Mouse (Mus musculus) stomach, postnatal 0 days (tissue): Measurements from ENCODE around the gene Il17d. TPM values are rescaled to one million over a fixed set of nuclear protein-coding genes. Genes with fewer than 3 reads are reported as not detected.

ENCODE experiments used
- ATAC-seq: fragments of 200-750 bp; cut with Nextera tagmentation; 2 replicates; pipeline ENCODE4 v1.8.0; 2017; ENCODE audit not compliant: low FRiP score, low TSS enrichment
- DNase-seq: peaks from one replicate; pipeline ENCODE4 v3.0.0-alpha.2; 2016; ENCODE audit warnings: low spot score
- H3K27ac ChIP-seq: fragments of 300-500 bp; sonication (generic); replicated peaks from 2 replicates; pipeline ENCODE4 v1.5.1; 2014; ENCODE audit warnings: mild to moderate bottlenecking, control low read depth
- H3K27me3 ChIP-seq: fragments of 300-500 bp; sonication (generic); 2 replicates; pipeline ENCODE4 v1.6.1; 2014; ENCODE audit warnings: low read length; ENCODE audit not compliant: control insufficient read depth, insufficient read depth
- H3K36me3 ChIP-seq: fragments of 300-500 bp; sonication (generic); 2 replicates; pipeline ENCODE4 v1.6.1; 2014; ENCODE audit warnings: low read length, mixed read lengths; ENCODE audit not compliant: control insufficient read depth, insufficient read depth
- H3K4me1 ChIP-seq: fragments of 300-500 bp; sonication (generic); replicated peaks from 2 replicates; pipeline ENCODE4 v1.6.1; 2014; ENCODE audit warnings: antibody characterized with exemption; ENCODE audit not compliant: control insufficient read depth, insufficient read depth
- H3K4me2 ChIP-seq: fragments of 300-500 bp; sonication (generic); replicated peaks from 2 replicates; pipeline ENCODE4 v1.6.1; 2014; ENCODE audit warnings: low read depth, mild to moderate bottlenecking, control low read depth, moderate library complexity
- H3K4me3 ChIP-seq: fragments of 300-500 bp; sonication (generic); 2 replicates; pipeline ENCODE4 v1.5.1; 2014; ENCODE audit warnings: low read depth, low read length, control low read depth
- H3K9ac ChIP-seq: fragments of 300-500 bp; sonication (generic); 2 replicates; pipeline ENCODE4 v1.6.1; 2014; ENCODE audit warnings: mild to moderate bottlenecking, low read length, control low read depth, mixed read lengths
- H3K9me3 ChIP-seq: fragments of 300-500 bp; sonication (generic); 2 replicates; pipeline ENCODE4 v1.6.1; 2016; ENCODE audit warnings: low read length; ENCODE audit not compliant: control insufficient read depth
- CTCF ChIP-seq: IDR thresholded peaks from 2 replicates; pipeline ENCODE4 v1.5.1; 2016; ENCODE audit warnings: antibody characterized with exemption, low read depth, mild to moderate bottlenecking, moderate library complexity
- EP300 ChIP-seq: optimal IDR thresholded peaks from 2 replicates; pipeline ENCODE3; 2016; ENCODE audit warnings: antibody characterized with exemption
- WGBS: fragments of 180-500 bp; shearing (Covaris S2); extraction: QIAGEN DNeasy Blood & Tissue Kit; methylation state at CpG from one replicate; pipeline ENCODE4 v1.1.7; 2014; 5-methylcytosine and 5-hydroxymethylcytosine counted together
- polyA plus RNA-seq: library from polyadenylated mRNA; unstranded; fragments of >200 nt; fragmentation: Nextera tagmentation; extraction: Ambion mirVana; gene quantifications from 2 replicates; pipeline ENCODE4 v1.2.1, GENCODE M21; 2015

Gene Il17d
- polyA plus RNA-seq, 1 experiment from 2014 or later = 10.6 TPM

DNA sequence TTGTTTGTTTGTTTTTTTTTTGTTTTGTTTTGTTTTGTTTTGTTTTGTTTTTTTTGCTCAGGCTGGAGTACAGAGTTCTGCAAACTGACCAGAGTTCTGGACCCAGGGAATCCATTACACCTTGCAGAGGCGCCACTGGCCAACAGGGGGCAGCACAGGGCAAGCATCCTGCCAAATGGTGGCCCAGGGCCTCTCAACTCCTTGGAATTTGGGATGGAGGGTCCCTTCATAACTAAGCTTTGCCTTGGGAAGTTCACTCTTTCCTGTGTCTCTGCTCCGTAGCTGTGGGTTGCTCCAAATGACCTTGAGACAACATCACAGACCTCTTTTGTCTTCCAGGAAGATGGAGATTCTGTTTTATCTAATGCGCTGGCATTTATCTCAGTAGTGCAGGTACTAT lies 8.6 kb downstream of the Il17d start:
- DNase-seq = peak; percentile 59
- WGBS = 52% methylated on average over 3 of the region's 3 CpGs

DNA sequence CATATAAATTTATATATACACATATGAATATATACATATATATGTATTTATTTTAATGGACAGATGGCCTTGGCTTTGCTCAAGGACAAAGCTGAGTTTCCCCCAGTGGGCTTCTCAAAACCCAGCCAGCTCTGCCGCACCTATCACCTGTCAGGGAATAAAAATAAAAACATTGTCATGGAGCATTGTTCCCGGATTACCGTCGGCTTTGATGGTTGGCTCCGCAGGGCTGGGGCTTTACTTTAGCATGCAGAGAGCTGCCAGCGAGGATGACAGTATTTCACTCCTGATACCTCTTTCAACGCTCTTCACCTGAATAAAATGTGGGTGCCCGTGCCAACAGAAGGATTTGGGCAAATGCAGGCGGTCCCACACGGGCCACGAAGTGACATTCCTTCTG lies 9.3 kb downstream of the Il17d start:
- Histone ChIP-seq H3K27ac (peak overlapping the region; percentile 88), H3K4me1 (peaks cover 8% of the 10 kb centered on the region), H3K9ac (no peak overlapping the region), H3K4me2 (no peak overlapping the region), H3K9me3 (no peaks in the 10 kb centered on the region), H3K27me3 (no peaks in the 10 kb centered on the region), H3K36me3 (no peaks in the 10 kb centered on the region), H3K4me3 (no peak overlapping the region)
- 36% methylated on average over 11 of the region's 11 CpGs for WGBS
- no peak for TF ChIP-seq EP300
- no peak for TF ChIP-seq CTCF
- DNase-seq = no peak
- no peak for ATAC-seq

More for the DNA sequence above, 8.6 kb downstream of the Il17d start:
- ATAC-seq = no peak
- Histone ChIP-seq H3K4me3 (no peak overlapping the region), H3K27me3 (no peaks in the 10 kb centered on the region), H3K27ac (no peak overlapping the region), H3K9me3 (no peaks in the 10 kb centered on the region), H3K4me2 (no peak overlapping the region), H3K36me3 (no peaks in the 10 kb centered on the region), H3K4me1 (peaks cover 8% of the 10 kb centered on the region), H3K9ac (no peak overlapping the region)
- TF ChIP-seq CTCF = peak; percentile 88
- no peak for TF ChIP-seq EP300

- Histone ChIP-seq H3K4me2 (no peak overlapping the region), H3K27ac (peak overlapping the region; percentile 88), H3K9ac (no peak overlapping the region), H3K27me3 (no peaks in the 10 kb centered on the region), H3K4me3 (no peak overlapping the region), H3K9me3 (no peaks in the 10 kb centered on the region), H3K36me3 (no peaks in the 10 kb centered on the region), H3K4me1 (peaks cover 8% of the 10 kb centered on the region)
- 27% methylated on average over 5 of the region's 5 CpGs for WGBS
- ATAC-seq (no peak), DNase-seq (no peak)
- TF ChIP-seq CTCF (no peak), EP300 (no peak)
Measured at GRCm38 (mm10) chr14:57534346-57534745, 9.8 kb downstream of the Il17d start.

GRCm38 (mm10) chr14:57534961-57535360 lies 10.4 kb downstream of the Il17d start:
- Histone ChIP-seq H3K27me3 (no peaks in the 10 kb centered on the region), H3K4me2 (peak overlapping the region; percentile 27), H3K9me3 (no peaks in the 10 kb centered on the region), H3K36me3 (no peaks in the 10 kb centered on the region), H3K4me1 (peaks cover 8% of the 10 kb centered on the region), H3K4me3 (no peak overlapping the region), H3K9ac (peak overlapping the region; percentile 53; the same call in 1 of the 2 replicates), H3K27ac (peak overlapping the region; percentile 88)
- 27% methylated on average over 8 of the region's 8 CpGs for WGBS
- TF ChIP-seq EP300 (no peak), CTCF (peak; percentile 17; the same call in 1 of the 2 replicates)
- ATAC-seq = peak; percentile 53; the same call in 1 of the 2 replicates
- DNase-seq = no peak

DNA sequence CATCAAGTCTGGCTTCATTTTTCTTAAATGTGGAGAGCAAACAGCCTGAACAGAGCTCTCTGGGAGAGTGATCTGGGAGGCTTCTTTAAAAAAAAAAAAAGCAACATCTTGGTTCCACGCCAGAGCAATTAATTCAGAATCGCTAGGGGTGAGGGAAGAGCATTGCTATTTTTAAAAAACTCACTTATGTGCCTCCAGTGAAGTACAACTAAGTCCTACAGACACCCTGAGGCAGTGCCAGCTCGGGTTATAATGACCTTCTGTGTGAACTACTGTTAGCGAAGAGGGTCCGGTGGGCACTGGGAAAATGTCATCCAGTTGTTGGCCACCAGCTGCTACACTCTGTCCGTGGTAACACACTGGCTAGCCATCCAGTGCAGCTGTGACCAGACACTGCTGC lies 11.1 kb downstream of the Il17d start:
- no peaks in the 10 kb centered on the region for H3K27me3 ChIP-seq
- TF ChIP-seq EP300 (no peak), CTCF (no peak)
- H3K9me3 ChIP-seq = no peaks in the 10 kb centered on the region
- no peak overlapping the region for H3K4me2 ChIP-seq
- no peak overlapping the region for H3K9ac ChIP-seq
- ATAC-seq (peak; percentile 18; the same call in 1 of the 2 replicates), DNase-seq (no peak)
- H3K4me1 ChIP-seq = peaks cover 8% of the 10 kb centered on the region
- no peaks in the 10 kb centered on the region for H3K36me3 ChIP-seq
- no peak overlapping the region for H3K4me3 ChIP-seq
- WGBS = 36% methylated on average over 6 of the region's 6 CpGs
- peak overlapping the region; percentile 88 for H3K27ac ChIP-seq

DNA sequence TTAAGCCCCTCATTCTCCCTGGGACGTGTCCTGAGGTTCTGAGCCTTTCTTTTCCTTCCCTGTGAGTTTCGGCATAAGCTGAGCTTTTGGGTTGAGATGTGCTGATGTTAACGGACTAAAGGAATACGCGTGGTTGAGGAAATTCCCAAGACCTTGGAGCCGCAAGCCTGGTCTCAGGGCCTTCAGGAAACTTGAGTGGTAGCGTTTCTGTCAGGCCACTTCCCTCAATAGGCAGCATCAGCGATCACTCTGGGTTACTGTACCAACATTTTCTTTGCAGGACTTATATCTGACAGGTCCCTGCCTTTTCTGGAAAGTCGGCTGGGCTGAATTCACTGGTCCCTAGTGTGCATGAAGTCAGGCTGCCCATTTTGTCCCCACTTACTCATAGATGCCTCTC lies 12.2 kb downstream of the Il17d start:
- Histone ChIP-seq H3K27ac (peak overlapping the region; percentile 71), H3K9ac (no peak overlapping the region), H3K4me3 (no peak overlapping the region), H3K27me3 (no peaks in the 10 kb centered on the region), H3K9me3 (no peaks in the 10 kb centered on the region), H3K4me2 (no peak overlapping the region), H3K36me3 (no peaks in the 10 kb centered on the region), H3K4me1 (peaks cover 8% of the 10 kb centered on the region)
- ATAC-seq = no peak
- no peak for DNase-seq
- no peak for TF ChIP-seq CTCF
- no peak for TF ChIP-seq EP300
- WGBS = 54% methylated on average over 9 of the region's 9 CpGs
